In genomic region chr11:31396638-31397417, GRCm38 (mm10) we compare ENCODE assay signal across 19 mouse cellular contexts. TPM values are rescaled to one million over a fixed set of nuclear protein-coding genes. Genes with fewer than 3 reads are reported as not detected.
DNase-seq lines count a peak whose midpoint lies in the region; ATAC-seq lines count a peak whose summit lies in the region.
"Had no signal": no experiment of that assay in that cellular context is flagged by ENCODE, and none has a peak within 500 bp of the region (broad histone marks: within the 10 kb centered on the region; RNA-seq: fewer than 3 reads in every experiment).

No protein-coding gene starts in this region.

- no peaks in the 10 kb centered on the region for H3K9me3 ChIP-seq in embryonic facial prominence, embryonic 14.5 days (ENCODE audit: control insufficient read depth, low read length)
- H3K9me3 ChIP-seq: forebrain, embryonic 12.5 days; heart, embryonic 12.5 days; hindbrain, embryonic 15.5 days had no signal

- 43% methylated on average over 6 of the region's 6 CpGs for WGBS in embryonic facial prominence, embryonic 14.5 days

- H3K9ac ChIP-seq in embryonic facial prominence, embryonic 14.5 days (ENCODE audit: low read depth, low read length) = no peak overlapping the region
- H3K9ac ChIP-seq: forebrain, embryonic 12.5 days; heart, embryonic 12.5 days; hindbrain, embryonic 15.5 days had no signal

- no peaks in the 10 kb centered on the region for H3K4me1 ChIP-seq in embryonic facial prominence, embryonic 14.5 days (ENCODE audit: control insufficient read depth, insufficient read depth, low read length)
- H3K4me1 ChIP-seq: forebrain, embryonic 12.5 days; heart, embryonic 12.5 days; hindbrain, embryonic 15.5 days had no signal

- DNase-seq in heart, adult 11 months = peak; percentile 61
- DNase-seq in heart, postnatal 4 days = no peak
- DNase-seq in ES-CJ7 (ENCODE audit: low read depth, low spot score) (peak; percentile 30), R1 (ENCODE audit: low read depth, low spot score) (peak; percentile 88)
- DNase-seq in embryonic facial prominence, embryonic 14.5 days (ENCODE audit: low spot score) = peak; percentile 27
- no peak for DNase-seq in kidney, adult 11 months
- no peak for DNase-seq in embryo, embryonic 9.5 days (ENCODE audit: extremely low spot score)
- DNase-seq: adrenal gland, postnatal 10 days; cerebellum, adult 11-12 months; cerebellum, adult 9-10 months; cerebellum, postnatal 25 days; gastrocnemius, postnatal 14 days had no signal

- no peak overlapping the region for H3K4me2 ChIP-seq in embryonic facial prominence, embryonic 14.5 days (ENCODE audit: low read depth, low read length)
- H3K4me2 ChIP-seq: forebrain, embryonic 12.5 days; heart, embryonic 12.5 days; hindbrain, embryonic 15.5 days had no signal

- no peak overlapping the region for H3K27ac ChIP-seq in embryonic facial prominence, embryonic 14.5 days (replicated peaks; ENCODE audit: low read depth, low read length)
- H3K27ac ChIP-seq: forebrain, embryonic 12.5 days; hindbrain, embryonic 15.5 days had no signal

- H3K4me3 ChIP-seq in embryonic facial prominence, embryonic 14.5 days (ENCODE audit: low read depth, low read length) = no peak overlapping the region
- H3K4me3 ChIP-seq: forebrain, embryonic 12.5 days; heart, embryonic 12.5 days; hindbrain, embryonic 15.5 days had no signal

- no peak for ATAC-seq in embryonic facial prominence, embryonic 14.5 days (ENCODE audit: low read depth)
- ATAC-seq: forebrain, embryonic 16.5 days; inflammation-experienced regulatory T-cells, adult 6 months; intestine, postnatal 0 days had no signal

- no peaks in the 10 kb centered on the region for H3K27me3 ChIP-seq in embryonic facial prominence, embryonic 14.5 days (replicated peaks; ENCODE audit: control insufficient read depth, insufficient read depth, low read length)
- H3K27me3 ChIP-seq: CH12.LX; forebrain, embryonic 12.5 days; heart, embryonic 12.5 days; hindbrain, embryonic 15.5 days had no signal

- no peaks in the 10 kb centered on the region for H3K36me3 ChIP-seq in embryonic facial prominence, embryonic 14.5 days (ENCODE audit: control insufficient read depth, insufficient read depth, low read length)
- H3K36me3 ChIP-seq: forebrain, embryonic 12.5 days; heart, embryonic 12.5 days; hindbrain, embryonic 15.5 days had no signal

RNA-seq across cellular contexts. Expression of gene Stc2, which starts 27.0 kb away (rescaled TPM):
- total RNA-seq in heart, postnatal 4 days (2021) = 1 to 10 TPM; 8.4 to 9.0 TPM
- polyA plus RNA-seq in embryonic facial prominence, embryonic 14.5 days (2014; fragmentation: Nextera tagmentation; extraction: Ambion mirVana) = 1.6 and 1.9 TPM in 2 replicates
- total RNA-seq: CH12.LX had no signal

Comparison
In these comparisons a context has a peak if more than half of its experiments do, and no peak if none do; other contexts are left out.
1. DNase-seq: peak in heart, adult 11 months (single experiment), ES-CJ7 (single experiment), R1 (single experiment) and embryonic facial prominence, embryonic 14.5 days (single experiment); none in heart, postnatal 4 days (single experiment), kidney, adult 11 months (single experiment) and embryo, embryonic 9.5 days (single experiment).